Mouse (Mus musculus) myocyte (in vitro differentiated cells): Measurements from ENCODE around the gene Cdc25b.

Source experiments
- CEBPB ChIP-seq: IDR thresholded peaks from 2 replicates; pipeline ENCODE4 v1.6.1; 2011; ENCODE audit warnings: mild to moderate bottlenecking, moderate library complexity; ENCODE audit not compliant: poor library complexity, insufficient read depth, severe bottlenecking
- E2F4 ChIP-seq: IDR thresholded peaks from one replicate; pipeline ENCODE4 v1.6.1; 2011; ENCODE audit warnings: mild to moderate bottlenecking, control low read depth, moderate library complexity; ENCODE audit not compliant: insufficient read depth
- MAX ChIP-seq: IDR thresholded peaks from one replicate; pipeline ENCODE4 v1.6.1; 2011; ENCODE audit warnings: low read depth, mild to moderate bottlenecking, control low read depth
- MYOD1 ChIP-seq, 3 experiments: IDR thresholded peaks; one replicate each; pipeline ENCODE4 v1.6.1; 2011; ENCODE audit warnings: control low read depth in 2 of 3, low read depth in 2 of 3, mild to moderate bottlenecking in 2 of 3, moderate library complexity in 1 of 3; ENCODE audit not compliant: insufficient read length in 2 of 3, control insufficient read depth in 1 of 3
- MYOG ChIP-seq, 3 experiments: IDR thresholded peaks; one replicate each; pipeline ENCODE4 v1.6.1; 2011; ENCODE audit warnings: control low read depth in 2 of 3, low read depth in 2 of 3, mild to moderate bottlenecking in 2 of 3; ENCODE audit not compliant: insufficient read length in 2 of 3, control insufficient read depth in 1 of 3, insufficient read depth in 1 of 3
- POLR2A ChIP-seq: IDR thresholded peaks from one replicate; pipeline ENCODE4 v1.6.1; 2011; ENCODE audit warnings: low read depth, mild to moderate bottlenecking, control low read depth, moderate library complexity; ENCODE audit not compliant: insufficient read length
- TCF12 ChIP-seq: IDR thresholded peaks from one replicate; pipeline ENCODE4 v1.6.1; 2011; ENCODE audit warnings: mild to moderate bottlenecking, control low read depth; ENCODE audit not compliant: poor library complexity, insufficient read depth, severe bottlenecking
- USF1 ChIP-seq: IDR thresholded peaks from one replicate; pipeline ENCODE4 v1.6.1; 2011; ENCODE audit warnings: low read depth, mild to moderate bottlenecking, control low read depth, moderate library complexity

DNA sequence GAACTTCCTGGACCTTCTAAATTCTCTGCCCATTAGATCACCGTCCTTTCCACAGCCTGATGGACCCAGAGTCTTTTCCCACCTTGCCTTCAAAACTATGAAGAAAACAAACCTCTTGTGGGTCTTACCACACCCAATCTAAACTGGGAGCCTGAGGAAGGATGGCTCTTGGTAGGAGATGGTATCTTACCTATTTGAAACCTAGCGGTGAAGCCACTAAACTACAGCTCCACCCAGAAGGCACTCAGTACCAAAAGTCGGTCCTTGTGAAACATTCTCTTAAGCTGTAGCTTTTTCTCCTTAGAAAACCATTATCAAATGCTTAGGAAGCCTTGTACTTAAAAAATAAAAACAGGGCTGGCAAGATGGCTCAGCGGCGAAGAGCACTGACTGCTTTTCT, 1.6 kb downstream of the Cdc25b start:
- TF ChIP-seq USF1 (no peak), E2F4 (no peak), POLR2A (no peak), TCF12 (no peak), MAX (no peak), MYOD1 (IDR thresholded peaks at IDR 0.05; ENCODE audit: control insufficient read depth in 1 of 3, insufficient read length in 2 of 3, low read depth in 2 of 3) (no peak), CEBPB (no peak), MYOG (IDR thresholded peaks at IDR 0.05; ENCODE audit: control insufficient read depth in 1 of 3, insufficient read depth in 1 of 3, insufficient read length in 2 of 3, low read depth in 2 of 3) (no peak)
